8 mouse cellular contexts compared by ENCODE assay signal in genomic region chr4:107802450-107803331, GRCm38 (mm10). TPM values are rescaled to one million over a fixed set of nuclear protein-coding genes. Genes with fewer than 3 reads are reported as not detected.
DNase-seq lines count a peak whose midpoint lies in the region; ATAC-seq lines count a peak whose summit lies in the region.

No protein-coding gene starts in this region.

- H3K9ac ChIP-seq in forebrain, embryonic 14.5 days (ENCODE audit: low read length) = peak overlapping the region; percentile 98
- peak overlapping the region; percentile 72 for H3K9ac ChIP-seq in kidney, embryonic 16.5 days (replicated peaks; ENCODE audit: low read length)
- H3K9ac ChIP-seq in midbrain, embryonic 15.5 days = peak overlapping the region; percentile 94

- no peaks in the 10 kb centered on the region for H3K9me3 ChIP-seq in forebrain, embryonic 14.5 days (replicated peaks; ENCODE audit: control insufficient read depth, low read length)
- H3K9me3 ChIP-seq in kidney, embryonic 16.5 days (ENCODE audit: low read length) = no peaks in the 10 kb centered on the region
- H3K9me3 ChIP-seq in midbrain, embryonic 15.5 days = no peaks in the 10 kb centered on the region

- H3K27me3 ChIP-seq in forebrain, embryonic 14.5 days (replicated peaks; ENCODE audit: control insufficient read depth, insufficient read depth, low read length) = no peaks in the 10 kb centered on the region
- H3K27me3 ChIP-seq in kidney, embryonic 16.5 days (ENCODE audit: insufficient read depth, low read length) = peaks cover 22% of the 10 kb centered on the region
- no peaks in the 10 kb centered on the region for H3K27me3 ChIP-seq in midbrain, embryonic 15.5 days (replicated peaks)

- H3K36me3 ChIP-seq in forebrain, embryonic 14.5 days (ENCODE audit: control insufficient read depth, insufficient read depth, low read length) = peaks cover 31% of the 10 kb centered on the region
- no peaks in the 10 kb centered on the region for H3K36me3 ChIP-seq in kidney, embryonic 16.5 days (ENCODE audit: insufficient read depth, low read length)
- H3K36me3 ChIP-seq in midbrain, embryonic 15.5 days (replicated peaks) = no peaks in the 10 kb centered on the region

- no peak overlapping the region for H3K27ac ChIP-seq in brown adipose tissue, adult 24 weeks (replicated peaks; ENCODE audit: low read depth, low read length)
- H3K27ac ChIP-seq in forebrain, embryonic 14.5 days (ENCODE audit: low read depth, low read length) = peak overlapping the region; percentile 97
- H3K27ac ChIP-seq in kidney, embryonic 16.5 days (ENCODE audit: low read length) = peak overlapping the region; percentile 24; the same call in 1 of the 2 replicates
- peak overlapping the region; percentile 99 for H3K27ac ChIP-seq in midbrain, embryonic 15.5 days

- H3K4me2 ChIP-seq in forebrain, embryonic 14.5 days (ENCODE audit: low read length) = peak overlapping the region; percentile 93
- H3K4me2 ChIP-seq in kidney, embryonic 16.5 days (replicated peaks; ENCODE audit: low read depth, low read length) = peak overlapping the region; percentile 100
- H3K4me2 ChIP-seq in midbrain, embryonic 15.5 days = peak overlapping the region; percentile 70

- ATAC-seq in cerebellum, adult (ENCODE audit: insufficient number of reproducible peaks, low FRiP score, low TSS enrichment) = peak; percentile 6; the same call in 1 of the 2 replicates
- ATAC-seq in forebrain, embryonic 14.5 days = peak; percentile 24
- peak; percentile 12 for ATAC-seq in kidney, embryonic 16.5 days (ENCODE audit: low FRiP score, low TSS enrichment)
- ATAC-seq in midbrain, embryonic 15.5 days (replicated peaks) = peak; percentile 32

- peaks cover 2% of the 10 kb centered on the region; the same call in 1 of the 2 replicates for H3K4me1 ChIP-seq in brown adipose tissue, adult 24 weeks (ENCODE audit: control insufficient read depth, insufficient read depth, insufficient read length, low read length)
- peaks cover 37% of the 10 kb centered on the region for H3K4me1 ChIP-seq in forebrain, embryonic 14.5 days (ENCODE audit: control insufficient read depth, insufficient read depth, low read length)
- H3K4me1 ChIP-seq in kidney, embryonic 16.5 days (ENCODE audit: insufficient read depth, low read length) = peaks cover 27% of the 10 kb centered on the region
- H3K4me1 ChIP-seq in midbrain, embryonic 15.5 days = peaks cover 53% of the 10 kb centered on the region

- WGBS in forebrain, embryonic 14.5 days = under 1% methylated on average over 62 of the region's 65 CpGs
- WGBS in kidney, embryonic 16.5 days = under 1% methylated on average over 63 of the region's 65 CpGs
- under 1% methylated on average over 65 of the region's 65 CpGs for WGBS in midbrain, embryonic 15.5 days

- DNase-seq in cerebellum, adult 11 months = no peak
- DNase-seq in 416B (ENCODE audit: low read depth) = peak; percentile 25
- peak; percentile 66 for DNase-seq in forebrain, embryonic 14.5 days (ENCODE audit: low spot score)
- DNase-seq in testis, postnatal 14 days (ENCODE audit: low spot score) = peak; percentile 33

- peak overlapping the region; percentile 65 for H3K4me3 ChIP-seq in brown adipose tissue, adult 24 weeks (ENCODE audit: insufficient read depth, low read depth, low read length)
- H3K4me3 ChIP-seq in forebrain, embryonic 14.5 days (ENCODE audit: low read depth, low read length) = peak overlapping the region; percentile 86
- peak overlapping the region; percentile 71 for H3K4me3 ChIP-seq in kidney, embryonic 16.5 days (ENCODE audit: low read length)
- peak overlapping the region; percentile 82 for H3K4me3 ChIP-seq in midbrain, embryonic 15.5 days

RNA-seq across cellular contexts. Expression of gene Lrp8, which starts 0.6 kb away (rescaled TPM):
- polyA plus RNA-seq in brown adipose tissue, adult 24 weeks (2012; ENCODE audit: insufficient read depth, insufficient read length, missing spikeins) = 0.42 TPM in 1 of 2 replicates, not detected in the other
- polyA plus RNA-seq in forebrain, embryonic 14.5 days (2014; fragmentation: Nextera tagmentation; extraction: Ambion mirVana) = 33.5 and 48.5 TPM in 2 replicates
- 1.1 and 1.2 TPM in 2 replicates for polyA plus RNA-seq in kidney, embryonic 16.5 days (2015; fragmentation: Nextera tagmentation; extraction: Ambion mirVana)
- polyA plus RNA-seq in midbrain, embryonic 15.5 days (2015; fragmentation: Nextera tagmentation; extraction: Ambion mirVana) = 70.6 and 71.3 TPM in 2 replicates

Comparison
In these comparisons a context has a peak if more than half of its experiments do, and no peak if none do; other contexts are left out.
1. RNA of gene Lrp8, which starts 0.6 kb away (polyA plus RNA-seq): 70.6 to 71.3 TPM in midbrain, embryonic 15.5 days and 33.5 to 48.5 TPM in forebrain, embryonic 14.5 days; 1.1 to 1.2 TPM in kidney, embryonic 16.5 days and 0.42 TPM in brown adipose tissue, adult 24 weeks; every median in the first group is over 10 times any median in the second.
2. Peak in every context shown above with its lines, with median percentiles within 50 percentile points of each other: ATAC-seq, H3K4me3 ChIP-seq, H3K4me2 ChIP-seq and H3K9ac ChIP-seq.